Mouse (Mus musculus): ENCODE data around the gene Sept3. TPM values are rescaled to one million over a fixed set of nuclear protein-coding genes. Genes with fewer than 3 reads are reported as not detected.

Sept3 gene
- 1.4 TPM for polyA plus RNA-seq (2014; fragmentation: Illumina TruSeq; extraction: RNeasy Lipid Tissue Mini Kit (QIAGEN cat#74804); ENCODE audit: low read depth, low replicate concordance)

GRCm38 (mm10) chr15:82274593-82274926 lies at the start of gene Sept3:
Gene Sept3 (plus strand): TSS chr15:82274893.

DNA sequence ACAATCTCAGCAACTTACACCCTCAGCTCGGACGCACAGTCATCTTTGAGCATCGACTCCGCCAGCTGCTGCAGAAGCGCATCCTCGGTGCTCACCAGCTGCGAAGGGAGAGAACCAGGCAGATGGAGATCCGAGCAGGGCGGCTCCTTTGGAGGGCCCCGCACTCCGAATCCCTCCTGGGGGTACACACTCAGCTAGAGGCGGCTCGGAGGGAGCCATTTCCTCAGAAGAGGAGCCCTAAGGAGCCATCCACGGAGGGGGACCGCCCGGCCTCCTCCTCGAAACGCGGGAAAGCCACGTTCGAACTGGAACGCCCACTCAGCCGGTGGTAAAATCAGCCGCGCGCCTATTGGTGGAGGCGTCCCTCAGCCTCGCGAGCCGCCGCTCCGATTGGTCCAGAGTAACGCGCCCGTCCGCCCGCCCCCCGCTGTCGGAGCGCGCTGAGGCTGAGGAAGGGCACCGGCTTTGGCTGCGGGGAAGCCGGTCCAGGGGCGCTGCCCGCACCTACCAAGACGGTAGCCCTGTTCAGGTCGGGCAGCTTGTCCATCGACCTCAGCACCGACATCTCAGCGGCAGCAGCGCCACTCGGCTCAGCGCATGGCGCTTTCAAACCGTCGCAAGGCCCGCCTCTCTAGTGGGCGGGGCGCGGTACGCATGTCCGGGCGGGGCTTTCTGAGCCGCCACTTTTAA lies 30.4 kb upstream of the Sept3 start, which contains the start of gene Cenpm:
Gene Cenpm, minus strand, starts transcription at position 634 of the 690 bp plus-strand sequence.

GRCm38 (mm10) chr15:82252097-82252496 lies 22.6 kb upstream of the Sept3 start, which contains the start of gene 1500009C09Rik:
Gene 1500009C09Rik (plus strand): TSS chr15:82252397.

DNA sequence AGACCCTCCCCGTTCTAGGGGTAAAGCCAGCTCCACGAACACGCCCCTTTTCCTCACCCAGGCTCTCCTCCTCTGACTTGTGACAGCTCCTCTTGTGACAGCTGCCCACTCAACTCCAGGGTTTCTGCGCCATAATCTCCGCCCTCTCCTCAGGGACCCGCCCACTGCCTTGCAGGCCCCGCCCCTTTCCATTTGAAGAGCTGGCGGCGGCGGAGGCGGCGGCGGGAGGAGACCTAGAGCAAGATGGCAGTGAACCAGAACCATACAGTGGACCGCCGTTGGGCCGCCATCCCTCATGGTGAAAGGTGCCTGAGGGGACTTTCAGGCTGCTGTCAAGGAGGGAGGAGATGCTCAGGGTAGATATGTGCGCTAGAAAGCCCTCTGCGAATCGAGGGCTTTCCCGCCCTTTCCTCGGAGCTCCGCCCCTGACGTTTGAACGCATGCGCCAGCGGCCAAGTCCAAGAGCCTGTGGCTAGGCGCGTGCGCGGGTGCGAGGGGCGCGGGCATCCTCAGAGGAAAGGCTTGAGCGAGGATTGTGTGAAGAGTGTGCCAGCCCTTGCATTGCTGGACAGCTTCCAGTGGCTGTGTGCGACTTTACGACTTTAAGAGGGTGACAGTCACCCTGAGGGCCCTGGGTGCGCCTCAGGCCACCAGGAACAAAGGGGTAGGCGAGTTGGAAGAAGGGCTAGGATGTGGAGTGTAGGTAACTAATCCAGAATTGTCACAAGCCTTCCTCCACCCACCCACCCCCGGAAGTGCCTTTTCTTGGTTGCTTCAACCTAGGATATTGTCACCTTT lies 24.3 kb downstream of the Sept3 start, which contains the start of gene Wbp2nl:
Gene Wbp2nl, plus strand, starts transcription at position 191 of the 798 bp plus-strand sequence.

DNA sequence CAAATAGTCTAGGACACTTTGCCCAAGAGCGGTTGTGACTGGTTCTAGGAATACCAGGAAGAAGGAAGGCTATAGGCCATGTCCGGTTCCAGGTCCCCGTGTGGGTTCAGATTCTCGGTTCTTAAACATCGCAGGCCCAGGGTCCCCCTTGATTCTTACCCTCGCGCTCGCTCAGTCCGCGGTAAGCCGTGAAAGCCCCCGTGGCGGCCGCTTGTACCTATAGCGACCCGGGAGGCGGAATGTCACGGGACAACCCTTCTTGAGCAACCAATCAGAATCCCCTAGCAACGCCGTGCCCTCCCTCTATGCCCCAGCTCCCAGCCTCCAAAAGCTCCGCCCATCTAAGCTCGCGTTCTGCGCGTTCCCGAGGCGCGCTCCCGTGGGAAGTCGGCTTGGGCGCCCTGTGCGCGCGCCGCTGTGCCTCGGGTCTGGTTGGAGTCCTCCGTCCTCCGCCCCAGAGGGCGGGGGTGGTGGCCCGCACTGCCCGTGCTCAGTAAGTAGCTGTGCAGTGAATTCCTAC lies 64.0 kb downstream of the Sept3 start, which contains the start of the genes Naga, Pheta2 and Smdt1:
Gene Naga, minus strand, starts transcription at position 333 of the 520 bp plus-strand sequence.
Gene Pheta2, plus strand, starts transcription at position 350 of the 520 bp plus-strand sequence.
Gene Smdt1, plus strand, starts transcription at position 367 of the 520 bp plus-strand sequence.

Other genes with a start within 250 kb of the Sept3 start
- 10.5 TPM for gene Desi1, start 241.0 kb upstream of the Sept3 start, polyA plus RNA-seq (2014; fragmentation: Illumina TruSeq; extraction: RNeasy Lipid Tissue Mini Kit (QIAGEN cat#74804); ENCODE audit: low read depth, low replicate concordance)
- gene Snu13, start 227.3 kb upstream of the Sept3 start, polyA plus RNA-seq (2014; fragmentation: Illumina TruSeq; extraction: RNeasy Lipid Tissue Mini Kit (QIAGEN cat#74804); ENCODE audit: low read depth, low replicate concordance) = 306 TPM
- not detected for gene 4930407I10Rik, start 215.7 kb upstream of the Sept3 start, polyA plus RNA-seq (2014; fragmentation: Illumina TruSeq; extraction: RNeasy Lipid Tissue Mini Kit (QIAGEN cat#74804); ENCODE audit: low read depth, low replicate concordance)
- not detected for gene Mei1, start 204.9 kb upstream of the Sept3 start, polyA plus RNA-seq (2014; fragmentation: Illumina TruSeq; extraction: RNeasy Lipid Tissue Mini Kit (QIAGEN cat#74804); ENCODE audit: low read depth, low replicate concordance)
- gene Ccdc134, start 147.0 kb upstream of the Sept3 start, polyA plus RNA-seq (2014; fragmentation: Illumina TruSeq; extraction: RNeasy Lipid Tissue Mini Kit (QIAGEN cat#74804); ENCODE audit: low read depth, low replicate concordance) = 2.9 TPM
- 19.9 TPM for gene Srebf2, start 127.7 kb upstream of the Sept3 start, polyA plus RNA-seq (2014; fragmentation: Illumina TruSeq; extraction: RNeasy Lipid Tissue Mini Kit (QIAGEN cat#74804); ENCODE audit: low read depth, low replicate concordance)
- gene Shisa8, start 62.1 kb upstream of the Sept3 start, polyA plus RNA-seq (2014; fragmentation: Illumina TruSeq; extraction: RNeasy Lipid Tissue Mini Kit (QIAGEN cat#74804); ENCODE audit: low read depth, low replicate concordance) = not detected
- gene Tnfrsf13c, start 50.5 kb upstream of the Sept3 start, polyA plus RNA-seq (2014; fragmentation: Illumina TruSeq; extraction: RNeasy Lipid Tissue Mini Kit (QIAGEN cat#74804); ENCODE audit: low read depth, low replicate concordance) = 3.3 TPM
- not detected for gene Cenpm, start 30.1 kb upstream of the Sept3 start, polyA plus RNA-seq (2014; fragmentation: Illumina TruSeq; extraction: RNeasy Lipid Tissue Mini Kit (QIAGEN cat#74804); ENCODE audit: low read depth, low replicate concordance)
- not detected for gene 1500009C09Rik, start 22.5 kb upstream of the Sept3 start, polyA plus RNA-seq (2014; fragmentation: Illumina TruSeq; extraction: RNeasy Lipid Tissue Mini Kit (QIAGEN cat#74804); ENCODE audit: low read depth, low replicate concordance)
- not detected for gene Wbp2nl, start 24.1 kb downstream of the Sept3 start, polyA plus RNA-seq (2014; fragmentation: Illumina TruSeq; extraction: RNeasy Lipid Tissue Mini Kit (QIAGEN cat#74804); ENCODE audit: low read depth, low replicate concordance)
- 40.5 TPM for gene Naga, start 64.0 kb downstream of the Sept3 start, polyA plus RNA-seq (2014; fragmentation: Illumina TruSeq; extraction: RNeasy Lipid Tissue Mini Kit (QIAGEN cat#74804); ENCODE audit: low read depth, low replicate concordance)
- 0.76 TPM for gene Pheta2, start 64.0 kb downstream of the Sept3 start, polyA plus RNA-seq (2014; fragmentation: Illumina TruSeq; extraction: RNeasy Lipid Tissue Mini Kit (QIAGEN cat#74804); ENCODE audit: low read depth, low replicate concordance)
- 58.1 TPM for gene Smdt1, start 64.1 kb downstream of the Sept3 start, polyA plus RNA-seq (2014; fragmentation: Illumina TruSeq; extraction: RNeasy Lipid Tissue Mini Kit (QIAGEN cat#74804); ENCODE audit: low read depth, low replicate concordance)
- gene Ndufa6, start 79.4 kb downstream of the Sept3 start, polyA plus RNA-seq (2014; fragmentation: Illumina TruSeq; extraction: RNeasy Lipid Tissue Mini Kit (QIAGEN cat#74804); ENCODE audit: low read depth, low replicate concordance) = 482 TPM
- 11.7 TPM for gene Cyp2d22, start 105.4 kb downstream of the Sept3 start, polyA plus RNA-seq (2014; fragmentation: Illumina TruSeq; extraction: RNeasy Lipid Tissue Mini Kit (QIAGEN cat#74804); ENCODE audit: low read depth, low replicate concordance)
- not detected for gene Cyp2d11, start 119.1 kb downstream of the Sept3 start, polyA plus RNA-seq (2014; fragmentation: Illumina TruSeq; extraction: RNeasy Lipid Tissue Mini Kit (QIAGEN cat#74804); ENCODE audit: low read depth, low replicate concordance)
- 9.0 TPM for gene Cyp2d10, start 132.3 kb downstream of the Sept3 start, polyA plus RNA-seq (2014; fragmentation: Illumina TruSeq; extraction: RNeasy Lipid Tissue Mini Kit (QIAGEN cat#74804); ENCODE audit: low read depth, low replicate concordance)
- gene Cyp2d9, start 158.5 kb downstream of the Sept3 start, polyA plus RNA-seq (2014; fragmentation: Illumina TruSeq; extraction: RNeasy Lipid Tissue Mini Kit (QIAGEN cat#74804); ENCODE audit: low read depth, low replicate concordance) = 11.7 TPM